Mouse (Mus musculus) midbrain, embryonic 11.5 days (tissue): ENCODE measurements around the gene Ercc1. TPM values are rescaled to one million over a fixed set of nuclear protein-coding genes. Genes with fewer than 3 reads are reported as not detected.
A peak's percentile ranks its signal among the peaks of the same experiment; 100 is the strongest.

Experiments used
- ATAC-seq: fragments of 200-750 bp; cut with Nextera tagmentation; 2 replicates; pipeline ENCODE4 v1.8.0; 2017; ENCODE audit warnings: moderate TSS enrichment, moderate library complexity; ENCODE audit not compliant: low FRiP score
- DNase-seq: peaks from one replicate; pipeline ENCODE4 v3.0.0; 2015; ENCODE audit warnings: low spot score; ENCODE audit errors: missing footprints
- H3K27ac ChIP-seq: fragments of 300-500 bp; sonication (generic); 2 replicates; pipeline ENCODE4 v1.5.1; 2014; ENCODE audit warnings: low read depth, low read length
- H3K27me3 ChIP-seq: fragments of 300-500 bp; sonication (generic); 2 replicates; pipeline ENCODE4 v1.6.1; 2014; ENCODE audit warnings: mild to moderate bottlenecking, low read length, moderate library complexity, mixed read lengths; ENCODE audit not compliant: control insufficient read depth, insufficient read depth
- H3K36me3 ChIP-seq: fragments of 300-500 bp; sonication (generic); 2 replicates; pipeline ENCODE4 v1.6.1; 2014; ENCODE audit warnings: mild to moderate bottlenecking, low read length, moderate library complexity, mixed read lengths; ENCODE audit not compliant: control insufficient read depth, insufficient read depth
- H3K4me1 ChIP-seq: fragments of 300-500 bp; sonication (generic); 2 replicates; pipeline ENCODE4 v1.6.1; 2014; ENCODE audit warnings: low read length; ENCODE audit not compliant: control insufficient read depth, insufficient read depth
- H3K4me2 ChIP-seq: fragments of 300-500 bp; sonication (generic); 2 replicates; pipeline ENCODE4 v1.6.1; 2014; ENCODE audit warnings: mild to moderate bottlenecking, moderate library complexity
- H3K4me3 ChIP-seq: fragments of 300-500 bp; sonication (generic); 2 replicates; pipeline ENCODE4 v1.5.1; 2014; ENCODE audit warnings: low read depth, low read length
- H3K9ac ChIP-seq: fragments of 300-500 bp; sonication (generic); 2 replicates; pipeline ENCODE4 v1.6.1; 2014; ENCODE audit warnings: low read length
- H3K9me3 ChIP-seq: fragments of 300-500 bp; sonication (generic); 2 replicates; pipeline ENCODE4 v1.6.1; 2016; ENCODE audit warnings: low read length; ENCODE audit not compliant: control insufficient read depth
- WGBS: fragments of 180-500 bp; shearing (Covaris S2); extraction: QIAGEN DNeasy Blood & Tissue Kit; methylation state at CpG from one replicate; pipeline ENCODE4 v1.1.7; 2014; 5-methylcytosine and 5-hydroxymethylcytosine counted together
- polyA plus RNA-seq: library from polyadenylated mRNA; unstranded; fragments of >200 nt; fragmentation: Nextera tagmentation; extraction: Ambion mirVana; gene quantifications from 2 replicates; pipeline ENCODE4 v1.2.1, GENCODE M21; 2014

Gene Ercc1
- polyA plus RNA-seq, 1 experiment from 2014 or later: 111 TPM

DNA sequence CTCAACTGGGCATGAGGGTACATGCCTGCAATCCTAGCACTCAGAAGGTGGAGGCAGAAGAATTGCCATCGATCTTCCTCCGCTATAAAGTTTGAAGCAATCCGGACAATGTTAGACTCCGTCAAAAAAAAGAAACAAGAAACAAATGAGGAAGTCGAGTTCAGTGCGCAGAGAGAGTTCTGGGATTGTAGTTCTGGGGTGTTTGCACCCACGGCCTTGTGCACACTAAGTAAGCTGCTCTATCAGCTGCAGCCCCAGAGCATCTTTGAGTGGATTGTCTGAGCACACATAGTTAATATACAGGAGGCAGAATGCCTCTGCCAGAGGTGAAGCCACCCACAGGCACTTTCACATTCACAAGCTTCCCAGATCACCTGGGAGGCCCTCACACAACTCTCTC lies 25.9 kb upstream of the Ercc1 start:
- WGBS: 81% methylated on average over 7 of the region's 7 CpGs

DNA sequence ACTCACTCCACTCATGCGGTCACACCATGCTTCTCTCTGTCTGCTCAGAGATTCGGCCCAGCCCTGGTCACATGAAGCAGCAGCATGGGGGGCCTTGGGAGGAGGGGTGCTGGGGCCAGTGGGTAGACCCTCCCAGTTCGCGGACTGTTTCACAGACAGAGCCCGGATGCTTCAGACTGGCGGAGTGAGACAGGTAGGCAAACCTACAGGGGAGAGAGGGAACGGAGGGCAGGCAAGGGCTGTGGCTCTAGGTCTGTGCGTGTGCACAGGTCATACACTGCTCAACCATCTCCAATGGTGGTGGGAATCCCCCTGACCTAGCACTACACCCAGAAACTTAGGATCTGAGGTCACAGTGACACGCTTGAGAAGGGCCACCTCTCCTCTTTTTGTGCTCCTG lies 25.1 kb upstream of the Ercc1 start:
- peak overlapping the region; percentile 42; the same call in 1 of the 2 replicates for H3K9ac ChIP-seq
- H3K4me2 ChIP-seq: peak overlapping the region; percentile 72
- H3K27ac ChIP-seq: no peak overlapping the region
- no peak for DNase-seq
- H3K4me3 ChIP-seq: peak overlapping the region; percentile 38
- no peaks in the 10 kb centered on the region for H3K9me3 ChIP-seq
- peaks cover 12% of the 10 kb centered on the region for H3K4me1 ChIP-seq
- peaks cover 2% of the 10 kb centered on the region for H3K27me3 ChIP-seq
- peak; percentile 82 for ATAC-seq
- 20% methylated on average over 9 of the region's 9 CpGs for WGBS
- no peaks in the 10 kb centered on the region for H3K36me3 ChIP-seq

More for the DNA sequence above, 25.9 kb upstream of the Ercc1 start:
- DNase-seq (peak; percentile 70), ATAC-seq (no peak)
- no peaks in the 10 kb centered on the region for H3K9me3 ChIP-seq
- no peak overlapping the region for H3K9ac ChIP-seq
- H3K4me2 ChIP-seq: no peak overlapping the region
- H3K4me3 ChIP-seq: no peak overlapping the region
- H3K27me3 ChIP-seq: peaks cover 2% of the 10 kb centered on the region
- H3K4me1 ChIP-seq: peaks cover 12% of the 10 kb centered on the region
- no peak overlapping the region for H3K27ac ChIP-seq
- no peaks in the 10 kb centered on the region for H3K36me3 ChIP-seq

DNA sequence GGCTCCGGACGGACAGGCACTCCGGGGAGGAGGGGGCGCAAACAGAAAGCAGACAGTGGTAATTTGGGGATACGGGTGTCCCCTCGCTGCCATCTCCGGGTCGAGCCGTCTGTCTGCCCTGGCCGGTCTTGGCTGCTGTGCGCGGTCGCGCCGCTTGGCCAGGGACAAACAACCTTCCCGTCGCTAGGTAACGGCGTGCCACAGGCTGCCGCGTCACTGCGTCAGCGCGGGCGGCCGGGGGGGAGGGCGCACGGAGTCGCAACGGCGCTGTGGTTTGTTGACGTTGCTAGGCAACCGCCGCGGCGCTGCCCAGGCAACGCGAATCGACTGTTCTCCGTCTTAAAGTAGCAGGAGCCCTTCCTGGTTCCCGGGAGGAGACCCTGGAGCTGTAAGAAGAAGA lies 24.7 kb upstream of the Ercc1 start:
- Histone ChIP-seq H3K4me1 (peaks cover 12% of the 10 kb centered on the region), H3K27ac (no peak overlapping the region), H3K9me3 (no peaks in the 10 kb centered on the region), H3K4me3 (peak overlapping the region; percentile 38), H3K36me3 (no peaks in the 10 kb centered on the region), H3K4me2 (peak overlapping the region; percentile 72), H3K9ac (peak overlapping the region; percentile 42; the same call in 1 of the 2 replicates), H3K27me3 (peaks cover 2% of the 10 kb centered on the region)
- DNase-seq (peak; percentile 100), ATAC-seq (peak; percentile 95)
- WGBS: under 1% methylated on average over 38 of the region's 41 CpGs

DNA sequence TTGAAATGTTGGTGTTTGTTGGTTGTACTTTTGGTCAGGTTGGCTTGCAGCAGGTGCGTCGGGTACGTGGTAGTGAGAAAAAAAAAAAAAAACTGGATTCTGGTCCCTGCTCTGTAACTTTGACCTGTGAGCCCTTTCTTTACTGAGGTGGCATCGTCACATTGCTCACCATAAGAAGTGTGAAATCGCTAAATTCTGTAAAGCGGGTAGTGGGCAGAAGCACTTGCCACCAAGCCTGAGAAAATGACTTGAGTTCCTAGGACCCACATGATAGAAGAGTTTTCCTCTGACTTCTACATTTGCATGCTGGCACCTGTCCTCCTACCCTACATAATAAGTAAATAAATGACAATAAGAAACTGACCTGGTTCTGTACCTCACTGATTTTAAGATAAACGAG lies 23.9 kb upstream of the Ercc1 start:
- peaks cover 2% of the 10 kb centered on the region; the same call in 1 of the 2 replicates for H3K27me3 ChIP-seq

DNA sequence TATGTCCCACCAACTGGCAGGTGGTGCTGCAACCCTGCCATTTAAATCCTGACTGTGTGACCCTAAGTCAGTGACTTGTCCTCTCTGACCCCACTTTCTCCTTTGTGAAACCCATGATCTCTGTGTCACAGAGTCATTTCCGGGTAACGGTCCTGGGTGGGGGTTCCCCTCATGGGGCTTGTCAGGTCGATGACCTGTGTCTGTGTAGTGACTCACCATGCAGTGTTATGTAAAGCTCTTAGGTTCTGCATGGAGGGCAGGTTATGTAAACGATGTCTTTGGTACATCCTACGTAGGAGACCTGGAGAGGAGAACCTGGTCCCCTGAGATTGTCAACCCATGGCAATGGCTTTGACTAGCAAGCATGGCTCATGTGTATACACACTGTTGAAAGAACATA lies 23.1 kb upstream of the Ercc1 start:
- 61% methylated on average over 5 of the region's 5 CpGs for WGBS
- no peak overlapping the region for H3K4me2 ChIP-seq
- no peaks in the 10 kb centered on the region for H3K36me3 ChIP-seq
- ATAC-seq: no peak
- no peak overlapping the region for H3K9ac ChIP-seq
- no peak overlapping the region for H3K4me3 ChIP-seq
- peaks cover 14% of the 10 kb centered on the region for H3K4me1 ChIP-seq
- no peaks in the 10 kb centered on the region for H3K9me3 ChIP-seq
- DNase-seq: peak; percentile 68
- H3K27ac ChIP-seq: no peak overlapping the region
- H3K27me3 ChIP-seq: peaks cover 2% of the 10 kb centered on the region; the same call in 1 of the 2 replicates

More for the DNA sequence above, 23.9 kb upstream of the Ercc1 start:
- WGBS: 52% methylated on average over 7 of the region's 7 CpGs
- H3K9me3 ChIP-seq: no peaks in the 10 kb centered on the region
- peak overlapping the region; percentile 72 for H3K4me2 ChIP-seq
- H3K27ac ChIP-seq: no peak overlapping the region
- ATAC-seq (no peak), DNase-seq (peak; percentile 41)
- peaks cover 12% of the 10 kb centered on the region for H3K4me1 ChIP-seq
- 0 out of 2 replicates have a peak overlapping the region, but pooled peaks have one; percentile 16 for H3K9ac ChIP-seq
- no peaks in the 10 kb centered on the region for H3K36me3 ChIP-seq
- H3K4me3 ChIP-seq: no peak overlapping the region

DNA sequence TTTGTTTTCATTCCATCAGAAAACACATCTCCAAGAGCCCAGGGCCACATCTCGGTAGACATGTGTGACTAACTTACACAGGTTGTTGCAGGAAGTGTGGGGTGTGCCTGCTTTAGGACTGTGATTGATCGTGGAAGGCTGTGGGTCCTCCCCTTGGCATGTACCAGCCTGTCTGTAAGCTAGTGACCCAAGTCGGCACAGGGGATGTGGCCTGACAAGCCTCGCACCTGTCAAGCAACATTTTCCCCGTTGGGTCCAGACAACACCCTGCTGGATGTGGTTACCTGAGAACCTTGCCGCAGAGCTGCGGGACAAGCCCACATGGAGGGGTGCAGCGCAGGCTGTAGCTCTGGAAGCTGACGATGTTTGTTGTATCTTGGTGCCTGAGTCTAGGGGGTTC lies 22.1 kb upstream of the Ercc1 start:
- Histone ChIP-seq H3K27me3 (peaks cover 2% of the 10 kb centered on the region; the same call in 1 of the 2 replicates), H3K9me3 (no peaks in the 10 kb centered on the region), H3K4me3 (no peak overlapping the region), H3K4me1 (peaks cover 19% of the 10 kb centered on the region), H3K4me2 (no peak overlapping the region), H3K27ac (no peak overlapping the region), H3K9ac (no peak overlapping the region), H3K36me3 (no peaks in the 10 kb centered on the region)
- peak; percentile 57 for DNase-seq
- ATAC-seq: no peak
- 64% methylated on average over 9 of the region's 9 CpGs for WGBS

DNA sequence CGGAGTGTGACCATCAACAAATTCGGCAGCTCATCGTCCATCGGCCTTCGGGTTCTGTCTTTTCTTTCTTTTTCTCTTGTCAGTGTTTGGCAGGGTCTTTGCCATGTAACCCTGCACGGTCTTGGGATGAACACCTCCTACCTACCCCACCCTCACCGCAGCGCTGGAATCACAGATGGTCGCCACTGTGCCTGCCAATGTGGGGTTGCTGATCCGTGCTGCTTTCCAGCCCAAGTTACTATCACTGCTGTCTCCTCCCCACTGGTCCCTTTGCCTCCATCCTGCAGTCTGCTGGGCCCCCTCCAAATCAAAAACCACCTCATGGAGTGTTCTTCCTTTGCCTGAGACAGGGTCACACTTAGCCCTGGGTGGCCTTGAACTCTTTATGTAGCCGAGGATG lies 20.4 kb upstream of the Ercc1 start:
- no peak for ATAC-seq
- Histone ChIP-seq H3K36me3 (no peaks in the 10 kb centered on the region), H3K4me1 (peaks cover 19% of the 10 kb centered on the region), H3K4me2 (no peak overlapping the region), H3K27ac (no peak overlapping the region), H3K9ac (no peak overlapping the region), H3K4me3 (no peak overlapping the region), H3K9me3 (no peaks in the 10 kb centered on the region), H3K27me3 (peaks cover 1% of the 10 kb centered on the region; the same call in 1 of the 2 replicates)
- no peak for DNase-seq
- 86% methylated on average over 11 of the region's 11 CpGs for WGBS

DNA sequence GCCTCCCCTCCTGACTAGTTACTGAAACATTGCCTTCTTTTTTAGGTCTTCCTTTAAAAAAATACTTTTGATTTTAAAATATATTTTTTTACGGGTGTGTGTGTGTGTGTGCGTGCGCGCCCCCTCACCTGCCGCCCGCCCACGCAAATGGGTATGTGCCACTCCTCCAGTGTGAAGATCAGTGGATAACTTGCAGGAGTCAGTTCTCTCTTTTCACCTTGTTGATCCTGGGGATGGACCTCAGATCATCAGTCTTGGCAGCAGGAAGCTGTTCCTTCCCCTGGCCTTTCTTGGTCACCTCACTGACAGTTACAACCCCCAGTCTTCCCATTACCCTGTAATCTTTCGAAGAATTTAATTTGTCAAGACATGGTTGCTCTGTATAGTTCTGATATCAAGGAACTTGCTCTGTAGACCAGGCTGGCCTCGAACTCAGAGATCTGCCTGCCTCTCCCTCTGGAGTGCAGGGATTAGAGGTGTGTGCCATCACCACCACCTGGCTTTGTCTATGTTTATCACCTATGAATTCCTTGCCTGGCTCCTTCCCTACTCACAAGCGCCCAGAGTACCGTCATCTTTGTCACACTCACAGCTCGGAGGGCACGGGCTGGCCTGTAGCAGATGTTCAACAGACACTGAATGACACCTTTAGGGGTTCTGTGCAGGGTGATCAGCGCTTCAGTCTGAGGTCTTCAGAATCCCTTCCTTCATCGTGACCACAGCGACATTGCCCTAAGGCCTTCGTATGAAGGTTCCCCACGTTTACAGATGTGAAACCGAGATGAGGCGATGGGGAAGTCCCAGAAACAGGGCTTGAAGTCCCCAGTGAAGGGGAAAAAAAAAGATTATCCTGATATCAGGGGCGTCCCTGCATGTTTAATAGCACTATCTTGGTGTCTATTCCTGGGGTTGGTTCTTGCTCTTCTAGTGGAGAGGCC lies 19.0 kb upstream of the Ercc1 start:
- no peak overlapping the region for H3K4me2 ChIP-seq
- no peak overlapping the region for H3K27ac ChIP-seq
- WGBS: 76% methylated on average over 21 of the region's 21 CpGs

DNA sequence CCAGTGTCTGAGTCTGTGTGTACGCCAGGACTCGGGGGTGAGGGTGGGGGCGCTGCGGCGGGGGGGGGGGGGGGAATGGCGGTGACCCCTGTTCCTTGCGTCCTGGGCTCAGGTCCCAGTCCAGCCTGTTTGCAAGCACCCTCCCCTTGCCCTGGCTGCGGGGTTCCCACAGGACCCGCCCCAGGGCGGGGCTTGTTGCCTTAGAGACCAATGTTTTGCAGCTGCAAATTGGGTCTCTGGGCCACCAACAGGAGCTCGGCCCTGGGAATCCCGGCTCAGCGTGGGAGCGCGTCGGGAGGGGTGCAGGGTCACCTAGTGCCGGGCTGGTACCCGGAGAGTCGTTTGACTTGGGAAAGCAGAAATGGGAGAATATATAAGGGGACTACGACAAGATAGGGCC lies 18.2 kb upstream of the Ercc1 start:
- H3K27ac ChIP-seq: no peak overlapping the region
- peak; percentile 98 for DNase-seq
- peak overlapping the region; percentile 48; the same call in 1 of the 2 replicates for H3K9ac ChIP-seq
- H3K4me2 ChIP-seq: peak overlapping the region; percentile 53
- no peaks in the 10 kb centered on the region for H3K9me3 ChIP-seq
- H3K36me3 ChIP-seq: no peaks in the 10 kb centered on the region
- peaks cover 10% of the 10 kb centered on the region; the same call in 1 of the 2 replicates for H3K4me1 ChIP-seq
- peak overlapping the region; percentile 26 for H3K4me3 ChIP-seq
- ATAC-seq: peak; percentile 84
- under 1% methylated on average over 16 of the region's 20 CpGs for WGBS
- H3K27me3 ChIP-seq: no peaks in the 10 kb centered on the region

More for the DNA sequence above, 19.0 kb upstream of the Ercc1 start:
- DNase-seq (no peak), ATAC-seq (no peak)
- Histone ChIP-seq H3K27me3 (no peaks in the 10 kb centered on the region), H3K36me3 (no peaks in the 10 kb centered on the region), H3K9me3 (no peaks in the 10 kb centered on the region), H3K9ac (no peak overlapping the region), H3K4me1 (peaks cover 10% of the 10 kb centered on the region; the same call in 1 of the 2 replicates), H3K4me3 (no peak overlapping the region)
